ENCODE assay signal across 21 mouse cellular contexts in the genomic region with DNA sequence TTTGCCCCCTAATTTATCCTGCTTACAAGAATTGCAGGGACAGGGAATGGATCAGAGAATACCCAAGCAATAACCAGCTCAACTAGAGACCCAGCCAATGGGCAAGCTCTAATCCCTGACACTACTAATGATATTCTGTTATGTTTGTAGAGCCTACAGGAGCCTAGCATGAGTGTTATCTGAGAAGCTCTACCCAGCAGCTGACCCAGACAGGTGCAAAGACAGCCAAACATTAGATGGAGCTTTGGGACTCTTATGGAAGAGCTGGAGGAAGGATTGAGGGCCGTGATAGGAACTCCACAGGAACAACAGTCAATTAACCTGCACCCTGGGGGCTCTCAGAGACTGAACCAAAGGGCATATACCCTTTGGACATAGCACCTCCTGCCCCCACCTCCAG.
DNase-seq lines count a peak whose midpoint lies in the region; ATAC-seq and TF ChIP-seq lines count a peak whose summit lies in the region.
"Had no signal": no experiment of that assay in that cellular context is flagged by ENCODE, and none has a peak within 500 bp of the region (broad histone marks: within the 10 kb centered on the region; RNA-seq: fewer than 3 reads in every experiment).

No protein-coding gene starts in this region.

- ATAC-seq in embryonic facial prominence, embryonic 14.5 days (ENCODE audit: low read depth): 0 out of 2 replicates have a peak, but pooled peaks have one; percentile 18
- ATAC-seq in forebrain, embryonic 13.5 days: 0 out of 2 replicates have a peak, but pooled peaks have one; percentile 1
- ATAC-seq in forebrain, postnatal 0 days: no peak
- ATAC-seq: activated CD4-positive, CD25-positive, alpha-beta regulatory T cell, adult 4 months; CD4-positive, CD25-positive, alpha-beta regulatory T cell, adult 4 months; Patski had no signal

- peaks cover 4% of the 10 kb centered on the region for H3K79me2 ChIP-seq in myocyte (ENCODE audit: control insufficient read depth, insufficient read depth)

- no peak overlapping the region for H3K27ac ChIP-seq in embryonic facial prominence, embryonic 14.5 days (replicated peaks; ENCODE audit: low read depth, low read length)
- H3K27ac ChIP-seq in embryonic facial prominence, embryonic 10.5 days (replicated peaks): no peak overlapping the region
- no peak overlapping the region for H3K27ac ChIP-seq in forebrain, embryonic 13.5 days
- H3K27ac ChIP-seq in forebrain, postnatal 0 days (ENCODE audit: low read depth, low read length): no peak overlapping the region

- TF ChIP-seq CTCF in forebrain, postnatal 0 days (IDR thresholded peaks at IDR 0.05; ENCODE audit: low read depth): no peak

- no peaks in the 10 kb centered on the region for H3K4me1 ChIP-seq in embryonic facial prominence, embryonic 14.5 days (ENCODE audit: control insufficient read depth, insufficient read depth, low read length)
- H3K4me1 ChIP-seq in embryonic facial prominence, embryonic 10.5 days: no peaks in the 10 kb centered on the region
- peaks cover 20% of the 10 kb centered on the region; the same call in 1 of the 2 replicates for H3K4me1 ChIP-seq in forebrain, embryonic 13.5 days
- H3K4me1 ChIP-seq in forebrain, postnatal 0 days (ENCODE audit: insufficient read depth): peaks cover 5% of the 10 kb centered on the region; the same call in 1 of the 2 replicates

- H3K9me3 ChIP-seq in embryonic facial prominence, embryonic 14.5 days (ENCODE audit: control insufficient read depth, low read length): no peaks in the 10 kb centered on the region
- H3K9me3 ChIP-seq in embryonic facial prominence, embryonic 10.5 days: no peaks in the 10 kb centered on the region
- H3K9me3 ChIP-seq in forebrain, embryonic 13.5 days (replicated peaks): no peaks in the 10 kb centered on the region
- H3K9me3 ChIP-seq in forebrain, postnatal 0 days (ENCODE audit: low read length): no peaks in the 10 kb centered on the region
- H3K9me3 ChIP-seq: G1E had no signal

- no peaks in the 10 kb centered on the region for H3K27me3 ChIP-seq in embryonic facial prominence, embryonic 14.5 days (replicated peaks; ENCODE audit: control insufficient read depth, insufficient read depth, low read length)
- H3K27me3 ChIP-seq in embryonic facial prominence, embryonic 10.5 days (replicated peaks; ENCODE audit: low read depth, poor library complexity, severe bottlenecking): no peaks in the 10 kb centered on the region
- H3K27me3 ChIP-seq in forebrain, embryonic 13.5 days: no peaks in the 10 kb centered on the region
- H3K27me3 ChIP-seq in forebrain, postnatal 0 days (ENCODE audit: insufficient read depth, low read length): no peaks in the 10 kb centered on the region
- no peaks in the 10 kb centered on the region for H3K27me3 ChIP-seq in myocyte (ENCODE audit: control insufficient read depth, insufficient read depth, insufficient read length)
- H3K27me3 ChIP-seq: CH12.LX, Patski had no signal

- H3K4me2 ChIP-seq in embryonic facial prominence, embryonic 14.5 days (ENCODE audit: low read depth, low read length): no peak overlapping the region
- H3K4me2 ChIP-seq in forebrain, embryonic 13.5 days: no peak overlapping the region
- H3K4me2 ChIP-seq in forebrain, postnatal 0 days (ENCODE audit: low read depth): no peak overlapping the region
- no peak overlapping the region for H3K4me2 ChIP-seq in myocyte (ENCODE audit: low read depth)

- H3K36me3 ChIP-seq in embryonic facial prominence, embryonic 14.5 days (ENCODE audit: control insufficient read depth, insufficient read depth, low read length): no peaks in the 10 kb centered on the region
- no peaks in the 10 kb centered on the region for H3K36me3 ChIP-seq in embryonic facial prominence, embryonic 10.5 days (replicated peaks)
- H3K36me3 ChIP-seq in forebrain, embryonic 13.5 days (ENCODE audit: poor library complexity, severe bottlenecking): 0 out of 2 replicates have a peak, but pooled peaks cover 4% of the 10 kb centered on the region
- peaks cover 4% of the 10 kb centered on the region; the same call in 1 of the 2 replicates for H3K36me3 ChIP-seq in forebrain, postnatal 0 days (ENCODE audit: insufficient read depth)
- no peaks in the 10 kb centered on the region for H3K36me3 ChIP-seq in myocyte (ENCODE audit: control insufficient read depth, insufficient read depth)
- H3K36me3 ChIP-seq: G1E had no signal

- H3K9ac ChIP-seq in embryonic facial prominence, embryonic 14.5 days (ENCODE audit: low read depth, low read length): no peak overlapping the region
- H3K9ac ChIP-seq in forebrain, embryonic 13.5 days: no peak overlapping the region
- no peak overlapping the region for H3K9ac ChIP-seq in forebrain, postnatal 0 days

- H3K4me3 ChIP-seq in embryonic facial prominence, embryonic 14.5 days (ENCODE audit: low read depth, low read length): no peak overlapping the region
- H3K4me3 ChIP-seq in embryonic facial prominence, embryonic 10.5 days: no peak overlapping the region
- no peak overlapping the region for H3K4me3 ChIP-seq in forebrain, embryonic 13.5 days
- no peak overlapping the region for H3K4me3 ChIP-seq in forebrain, postnatal 0 days (ENCODE audit: low read depth, low read length)
- no peak overlapping the region for H3K4me3 ChIP-seq in myocyte

- TF ChIP-seq POLR2A in myocyte (IDR thresholded peaks at IDR 0.05; ENCODE audit: insufficient read length, low read depth): no peak

- 60% methylated on average over 1 of the region's 1 CpGs for WGBS in embryonic facial prominence, embryonic 14.5 days
- 60% methylated on average over 1 of the region's 1 CpGs for WGBS in embryonic facial prominence, embryonic 10.5 days
- WGBS in forebrain, embryonic 13.5 days: 76% methylated on average over 1 of the region's 1 CpGs
- WGBS in forebrain, postnatal 0 days: 68% methylated on average over 1 of the region's 1 CpGs

- no peak overlapping the region for H3ac ChIP-seq in myocyte (ENCODE audit: control insufficient read depth, insufficient read length)

- peak; percentile 29 for DNase-seq in embryonic facial prominence, embryonic 14.5 days (ENCODE audit: low spot score)
- DNase-seq in embryonic facial prominence, embryonic 10.5 days (ENCODE audit: low spot score): no peak
- DNase-seq in forebrain, postnatal 0 days: no peak
- DNase-seq in gastrocnemius, postnatal 25 days: no peak
- DNase-seq: adrenal gland, adult 2 months; adrenal gland, adult 8-10 months; adrenal gland, postnatal 10 days; adrenal gland, postnatal 14 days; adrenal gland, postnatal 25 days; adrenal gland, postnatal 36 days; B cell, adult 2 months; cerebellum, adult 11 months; cerebellum, adult 11-12 months; cerebellum, adult 18-20 months had no signal

TF ChIP-seq in myocyte, 11 proteins besides CTCF, POLR2A, EP300 and RAD21:
- TF ChIP-seq MYOD1 (IDR thresholded peaks at IDR 0.05; ENCODE audit: control insufficient read depth in 1 of 3, insufficient read length in 2 of 3, low read depth in 2 of 3) (peak; percentile 4 to 62 (median 50)), SRF (IDR thresholded peaks at IDR 0.05; ENCODE audit: control insufficient read depth, insufficient read length, low read depth) (no peak), TCF3 (IDR thresholded peaks at IDR 0.05; ENCODE audit: insufficient read length, low read depth) (no peak), MAX (IDR thresholded peaks at IDR 0.05; ENCODE audit: low read depth) (no peak), E2F4 (IDR thresholded peaks at IDR 0.05; ENCODE audit: insufficient read depth) (no peak), MYOG (IDR thresholded peaks at IDR 0.05; ENCODE audit: control insufficient read depth in 1 of 3, insufficient read depth in 1 of 3, insufficient read length in 2 of 3, low read depth in 2 of 3) (peak in 2 of 3 experiments; percentile 44 to 47), TCF12 (IDR thresholded peaks at IDR 0.05; ENCODE audit: insufficient read depth, poor library complexity, severe bottlenecking) (peak; percentile 66)
